Mouse (Mus musculus) lung, embryonic 15.5 days (tissue): ENCODE data around the gene Dna2. TPM values are rescaled to one million over a fixed set of nuclear protein-coding genes. Genes with fewer than 3 reads are reported as not detected.
"Not testable (repeated sequence)": the region's sequence is repeated elsewhere in the genome, so short reads cannot be mapped to it uniquely, and the experiment has no call there.

Experiments used
- ATAC-seq: fragments of 200-750 bp; cut with Nextera tagmentation; 2 replicates; pipeline ENCODE4 v1.8.0; 2017; ENCODE audit warnings: moderate number of reproducible peaks, borderline replicate concordance; ENCODE audit not compliant: low FRiP score, low TSS enrichment; ENCODE audit errors: extremely low read depth
- H3K27ac ChIP-seq: fragments of 300-500 bp; sonication (generic); 2 replicates; pipeline ENCODE4 v1.5.1; 2015; ENCODE audit warnings: moderate library complexity, mild to moderate bottlenecking, inconsistent platforms
- H3K27me3 ChIP-seq: fragments of 300-500 bp; sonication (generic); 2 replicates; pipeline ENCODE4 v1.6.1; 2015; ENCODE audit warnings: inconsistent platforms
- H3K36me3 ChIP-seq: fragments of 300-500 bp; sonication (generic); 2 replicates; pipeline ENCODE4 v1.6.1; 2015; ENCODE audit warnings: inconsistent platforms
- H3K4me1 ChIP-seq: fragments of 300-500 bp; sonication (generic); 2 replicates; pipeline ENCODE4 v1.6.1; 2015; ENCODE audit warnings: inconsistent platforms
- H3K4me2 ChIP-seq: fragments of 300-500 bp; sonication (generic); 2 replicates; pipeline ENCODE4 v1.6.1; 2015; ENCODE audit warnings: inconsistent platforms, mild to moderate bottlenecking, moderate library complexity
- H3K4me3 ChIP-seq: fragments of 300-500 bp; sonication (generic); 2 replicates; pipeline ENCODE4 v1.5.1; 2015; ENCODE audit warnings: mild to moderate bottlenecking, inconsistent platforms
- H3K9ac ChIP-seq: fragments of 300-500 bp; sonication (generic); 2 replicates; pipeline ENCODE4 v1.6.1; 2015; ENCODE audit warnings: inconsistent platforms
- H3K9me3 ChIP-seq: fragments of 300-500 bp; sonication (generic); 2 replicates; pipeline ENCODE4 v1.6.1; 2016; ENCODE audit warnings: inconsistent platforms
- WGBS: fragments of 180-500 bp; shearing (Covaris S2); methylation state at CpG from one replicate; pipeline ENCODE4 v1.1.7; 2015; 5-methylcytosine and 5-hydroxymethylcytosine counted together
- polyA plus RNA-seq: library from polyadenylated mRNA; unstranded; fragments of >200 nt; fragmentation: Nextera tagmentation; extraction: Ambion mirVana; gene quantifications from 2 replicates; pipeline ENCODE4 v1.2.1, GENCODE M21; 2015

Gene Dna2
- polyA plus RNA-seq, result 17.4 and 17.9 TPM in 2 replicates

DNA sequence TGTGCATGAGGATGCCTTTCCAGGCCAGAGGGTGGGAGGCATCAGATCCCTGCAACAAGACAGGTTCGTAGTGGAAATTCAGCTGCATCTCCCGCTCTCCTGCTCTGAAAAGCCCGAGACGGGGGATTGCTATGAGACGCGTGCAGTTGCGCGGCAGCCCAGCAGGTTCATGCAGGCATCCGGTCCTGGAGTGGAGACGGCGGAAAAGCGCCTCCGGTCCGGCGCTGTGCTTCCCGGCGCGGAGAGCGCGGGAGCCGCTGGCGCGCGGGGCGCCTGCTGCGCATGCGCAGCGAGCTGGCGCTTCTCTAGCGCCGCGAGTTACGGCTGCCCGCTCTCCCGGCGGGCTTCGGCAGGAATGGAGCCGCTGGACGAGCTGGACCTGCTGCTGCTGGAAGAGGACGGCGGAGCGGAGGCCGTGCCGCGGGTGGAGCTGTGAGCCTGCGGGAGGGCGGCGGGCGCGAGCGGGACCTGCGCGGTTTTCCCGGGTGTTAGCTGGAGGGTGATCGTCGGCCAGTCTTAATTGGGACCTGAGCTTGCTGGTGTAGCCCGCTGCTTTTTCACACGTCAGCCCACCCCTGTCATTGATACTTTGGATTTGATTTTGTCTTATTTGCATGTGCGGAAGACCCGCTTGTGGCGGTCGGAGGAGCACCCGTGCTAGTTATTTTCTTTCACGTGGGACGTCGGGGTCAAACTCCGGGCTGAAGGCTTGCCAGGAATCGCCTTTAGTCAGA, at the start of gene Dna2:
Dna2 (plus strand) TSS at position 289 of the 734 bp plus-strand sequence.
- Histone ChIP-seq H3K4me2 (peak within 1 kb of the TSS; percentile 80), H3K4me3 (peak within 1 kb of the TSS; percentile 64), H3K9ac (peak within 1 kb of the TSS; percentile 73), H3K4me1 (peaks cover 5% of the 10 kb centered on the region), H3K27me3 (no peaks in the 10 kb centered on the region), H3K27ac (peak within 1 kb of the TSS; percentile 88), H3K9me3 (no peaks in the 10 kb centered on the region), H3K36me3 (peaks cover 33% of the 10 kb centered on the region)
- ATAC-seq, result peak; percentile 90
- under 1% methylated on average over 65 of the region's 68 CpGs for WGBS

DNA sequence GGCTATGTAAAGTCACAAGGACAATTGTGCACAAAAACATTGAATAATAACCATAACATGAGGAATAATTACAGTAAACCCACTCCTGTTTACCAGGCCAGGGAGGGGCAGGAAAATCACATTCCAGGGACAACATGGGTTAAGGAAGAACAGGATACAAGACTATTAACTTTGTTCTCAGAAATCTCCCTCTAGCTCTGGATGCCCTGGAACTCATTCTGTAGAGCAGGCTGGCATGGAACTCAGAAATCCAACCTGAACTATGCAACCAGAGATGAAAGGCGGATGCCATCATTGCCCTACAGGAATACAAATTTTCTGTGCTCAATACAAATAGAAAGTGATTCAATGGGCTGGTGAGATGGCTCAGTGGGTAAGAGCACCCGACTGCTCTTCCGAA, 49.4 kb upstream of the Dna2 start:
- no peak overlapping the region for H3K27ac ChIP-seq
- WGBS, result 89% methylated on average over 3 of the region's 3 CpGs
- ATAC-seq, result no peak
- no peaks in the 10 kb centered on the region for H3K4me1 ChIP-seq
- H3K4me2 ChIP-seq, result no peak overlapping the region
- no peak overlapping the region for H3K4me3 ChIP-seq
- no peaks in the 10 kb centered on the region for H3K9me3 ChIP-seq
- H3K27me3 ChIP-seq, result no peaks in the 10 kb centered on the region
- no peaks in the 10 kb centered on the region for H3K36me3 ChIP-seq
- H3K9ac ChIP-seq, result no peak overlapping the region

DNA sequence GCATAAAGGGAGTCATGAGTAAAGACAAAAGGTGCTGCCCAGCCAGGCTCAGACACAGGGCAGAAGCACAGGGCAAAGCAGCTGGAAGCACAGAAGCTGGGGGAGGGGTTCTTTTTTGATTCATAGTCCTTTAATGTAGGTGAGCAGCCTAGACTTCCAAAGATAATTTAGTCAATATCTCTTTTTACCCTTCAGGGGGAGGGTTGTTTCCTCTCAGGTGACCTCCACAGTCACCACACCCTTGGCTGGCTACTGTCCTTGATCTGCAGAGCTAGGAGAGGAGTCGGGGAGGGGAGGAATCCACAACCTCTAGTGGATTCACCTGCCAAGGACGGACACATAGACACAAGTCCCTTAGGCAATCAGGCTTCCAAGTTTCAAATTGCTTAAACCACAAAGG, 48.8 kb upstream of the Dna2 start:
- no peak overlapping the region for H3K4me2 ChIP-seq
- H3K27me3 ChIP-seq, result no peaks in the 10 kb centered on the region
- H3K4me3 ChIP-seq, result no peak overlapping the region
- no peak overlapping the region for H3K27ac ChIP-seq
- no peak overlapping the region for H3K9ac ChIP-seq
- no peaks in the 10 kb centered on the region for H3K9me3 ChIP-seq
- 85% methylated on average over 2 of the region's 2 CpGs for WGBS
- no peak for ATAC-seq
- H3K4me1 ChIP-seq, result no peaks in the 10 kb centered on the region
- no peaks in the 10 kb centered on the region for H3K36me3 ChIP-seq

DNA sequence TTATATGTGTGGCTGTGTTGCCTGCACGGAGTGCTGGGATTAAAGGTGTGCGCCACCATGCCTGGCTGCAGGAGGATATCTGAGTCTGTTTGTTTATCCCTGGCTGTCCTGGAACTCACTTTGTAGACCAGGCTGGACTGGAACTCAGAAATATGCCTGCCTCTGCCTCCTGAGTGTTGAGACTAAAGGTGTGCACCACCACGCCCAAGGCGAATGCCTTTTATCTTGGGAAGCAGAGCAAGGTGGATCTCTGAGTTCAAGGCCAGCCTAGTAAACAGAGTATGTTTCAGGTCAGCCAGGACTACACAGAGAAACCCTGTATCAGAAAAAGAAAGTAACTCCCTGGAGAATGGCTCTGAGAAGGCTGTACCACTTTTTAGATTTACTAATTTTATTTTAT, 46.7 kb upstream of the Dna2 start:
- no peak for ATAC-seq
- Histone ChIP-seq H3K27me3 (no peaks in the 10 kb centered on the region), H3K36me3 (no peaks in the 10 kb centered on the region), H3K9me3 (no peaks in the 10 kb centered on the region), H3K4me2 (no peak overlapping the region), H3K4me3 (no peak overlapping the region), H3K4me1 (no peaks in the 10 kb centered on the region), H3K27ac (no peak overlapping the region), H3K9ac (no peak overlapping the region)
- WGBS, result 94% methylated on average over 4 of the region's 4 CpGs

DNA sequence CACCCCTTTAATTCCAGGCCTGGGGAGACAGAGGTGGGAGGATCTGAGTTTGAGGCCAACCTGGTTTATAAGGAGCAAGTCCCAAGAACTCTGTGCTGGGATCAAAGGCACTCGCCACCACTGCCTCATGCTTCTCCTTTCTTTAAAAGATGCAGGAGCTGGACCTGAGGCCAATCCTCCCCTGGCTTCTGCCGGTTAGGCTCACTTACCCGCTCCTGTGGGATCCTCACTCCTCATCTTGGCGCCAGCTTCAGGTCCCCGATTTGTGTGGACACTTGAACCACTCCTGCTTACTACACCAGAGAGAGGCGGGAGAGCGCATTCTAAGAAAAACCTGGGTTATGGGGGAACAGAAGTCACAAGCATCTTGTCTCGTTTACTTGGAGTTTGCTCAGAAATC, 45.0 kb upstream of the Dna2 start:
- H3K4me3 ChIP-seq, result no peak overlapping the region
- H3K27me3 ChIP-seq, result no peaks in the 10 kb centered on the region
- no peak overlapping the region for H3K9ac ChIP-seq
- no peak for ATAC-seq
- H3K36me3 ChIP-seq, result no peaks in the 10 kb centered on the region
- H3K4me2 ChIP-seq, result no peak overlapping the region
- WGBS, result 32% methylated on average over 8 of the region's 8 CpGs
- no peaks in the 10 kb centered on the region for H3K9me3 ChIP-seq
- H3K4me1 ChIP-seq, result no peaks in the 10 kb centered on the region
- H3K27ac ChIP-seq, result no peak overlapping the region

DNA sequence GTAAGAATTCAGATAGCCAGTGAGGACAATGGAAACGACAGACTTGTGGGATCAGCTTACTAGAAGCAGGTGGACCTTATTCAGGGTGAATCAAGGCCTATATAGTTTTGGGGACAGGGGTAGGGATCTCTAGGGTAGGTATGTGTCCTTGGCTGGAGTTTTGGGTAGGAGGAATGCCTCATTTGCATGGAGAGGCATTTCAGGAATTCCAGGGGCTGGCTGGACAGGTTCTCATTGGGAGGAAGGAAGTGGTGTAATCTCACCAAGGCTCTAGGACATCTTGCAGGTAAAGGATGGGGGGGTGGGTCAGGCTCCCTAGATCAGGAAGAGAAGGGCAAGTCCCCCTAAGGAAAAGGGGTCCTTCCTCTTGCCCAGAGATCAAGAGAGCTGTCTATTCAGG, 44.0 kb upstream of the Dna2 start:
- no peak overlapping the region for H3K27ac ChIP-seq
- no peak for ATAC-seq
- no peaks in the 10 kb centered on the region for H3K4me1 ChIP-seq
- H3K4me3 ChIP-seq, result no peak overlapping the region
- H3K36me3 ChIP-seq, result no peaks in the 10 kb centered on the region
- 38% methylated on average over 1 of the region's 1 CpGs for WGBS
- no peak overlapping the region for H3K4me2 ChIP-seq
- H3K9me3 ChIP-seq, result no peaks in the 10 kb centered on the region
- H3K27me3 ChIP-seq, result no peaks in the 10 kb centered on the region
- H3K9ac ChIP-seq, result no peak overlapping the region

DNA sequence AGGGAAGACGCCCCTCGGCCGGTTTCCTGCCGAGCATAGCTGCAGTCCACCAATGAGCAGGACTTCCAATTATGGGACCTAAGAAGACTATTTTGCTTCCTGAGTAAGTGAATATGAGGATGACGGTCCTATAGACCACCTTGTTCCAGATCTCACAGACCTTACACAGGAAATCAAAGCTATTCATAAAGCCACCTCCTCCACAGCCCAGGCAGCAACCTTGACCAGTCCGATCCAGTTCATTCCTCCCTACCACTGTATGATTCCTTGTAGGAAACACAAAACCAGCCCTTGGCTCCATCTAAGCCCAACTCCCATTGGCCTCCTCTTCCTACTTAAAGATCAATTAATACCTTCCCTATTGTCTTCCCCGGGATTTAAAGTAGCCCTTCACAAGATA, 40.5 kb upstream of the Dna2 start:
- no peaks in the 10 kb centered on the region for H3K27me3 ChIP-seq
- WGBS, result 90% methylated on average over 7 of the region's 7 CpGs
- ATAC-seq, result no peak

DNA sequence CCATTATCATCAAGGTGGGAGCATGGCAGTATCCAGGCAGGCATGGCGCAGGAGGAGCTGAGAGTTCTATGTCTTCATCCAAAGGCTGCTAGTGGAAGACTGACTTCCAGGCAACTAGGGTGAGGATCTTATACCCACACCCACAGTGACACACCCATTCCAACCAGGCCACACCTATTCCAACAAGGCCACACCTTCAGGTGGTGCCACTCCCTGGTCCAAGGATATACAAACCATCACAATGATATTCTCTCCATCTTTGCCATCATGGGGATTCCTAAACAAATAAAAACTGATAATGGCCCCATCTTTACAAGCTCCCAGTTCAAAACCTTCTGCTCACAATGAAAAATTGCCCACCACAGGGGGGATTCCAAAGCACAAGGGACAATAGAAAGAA, 37.9 kb upstream of the Dna2 start, which contains the start of gene Tet1:
Tet1 (minus strand) TSS at position 101 of the 400 bp plus-strand sequence.
- H3K27me3 ChIP-seq, H3K27ac ChIP-seq, H3K4me2 ChIP-seq, H3K9me3 ChIP-seq, H3K36me3 ChIP-seq, H3K9ac ChIP-seq, H3K4me1 ChIP-seq, ATAC-seq, H3K4me3 ChIP-seq: not testable (repeated sequence)
- WGBS, result no CpG with 5 or more reads among the region's 1 CpGs

More for the DNA sequence above, 40.5 kb upstream of the Dna2 start:
- no peaks in the 10 kb centered on the region for H3K4me1 ChIP-seq
- H3K9me3 ChIP-seq, result no peaks in the 10 kb centered on the region
- H3K36me3 ChIP-seq, result no peaks in the 10 kb centered on the region
- no peak overlapping the region for H3K4me3 ChIP-seq
- H3K9ac ChIP-seq, result no peak overlapping the region
- H3K4me2 ChIP-seq, result no peak overlapping the region
- H3K27ac ChIP-seq, result no peak overlapping the region

DNA sequence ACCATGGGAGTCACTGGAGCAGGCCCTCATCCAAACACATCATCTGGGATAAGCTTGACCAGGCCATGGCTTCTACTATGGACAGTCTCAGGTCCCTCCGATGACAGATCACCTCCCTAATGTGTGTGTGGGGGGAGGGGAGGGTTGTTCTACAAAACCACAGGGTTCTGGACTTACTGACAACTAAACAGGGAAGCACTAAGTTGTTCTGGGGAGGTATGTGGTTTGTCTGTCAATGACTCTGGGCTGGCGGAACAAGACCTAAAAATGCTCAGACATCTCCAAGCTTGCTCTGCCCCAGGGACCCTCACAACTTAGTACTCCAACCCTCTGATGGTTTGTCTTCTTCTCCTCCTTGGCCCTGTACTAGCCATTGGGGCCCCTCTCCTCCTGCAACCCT, 35.7 kb upstream of the Dna2 start:
- H3K9me3 ChIP-seq, result no peaks in the 10 kb centered on the region
- H3K4me2 ChIP-seq, result no peak overlapping the region
- WGBS, result 83% methylated on average over 2 of the region's 2 CpGs
- no peak overlapping the region for H3K27ac ChIP-seq
- no peaks in the 10 kb centered on the region for H3K4me1 ChIP-seq
- ATAC-seq, result no peak
- H3K9ac ChIP-seq, result no peak overlapping the region
- H3K27me3 ChIP-seq, result no peaks in the 10 kb centered on the region
- H3K4me3 ChIP-seq, result no peak overlapping the region
- H3K36me3 ChIP-seq, result no peaks in the 10 kb centered on the region

DNA sequence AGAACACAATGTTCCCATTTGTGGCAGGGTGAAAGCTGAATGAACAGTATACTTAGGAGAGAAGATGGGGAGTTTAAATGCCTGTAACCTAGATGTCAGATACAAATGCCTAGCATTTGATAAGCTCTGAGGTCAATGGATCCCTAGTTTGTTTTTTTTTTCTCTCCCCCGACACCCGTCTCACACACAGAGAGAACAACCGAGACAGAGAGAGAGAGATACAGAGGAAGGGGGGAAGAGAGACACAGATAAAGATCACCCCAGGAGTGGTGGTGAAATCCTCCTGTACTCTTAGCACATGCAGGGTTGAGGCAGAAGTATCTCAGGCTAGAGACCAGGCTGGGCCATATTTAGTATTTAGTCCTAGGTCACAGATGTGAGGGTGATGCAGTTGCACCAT, 27.8 kb upstream of the Dna2 start:
- Histone ChIP-seq H3K9ac (no peak overlapping the region), H3K4me1 (peaks cover 10% of the 10 kb centered on the region), H3K27me3 (no peaks in the 10 kb centered on the region), H3K4me3 (no peak overlapping the region), H3K27ac (no peak overlapping the region), H3K4me2 (no peak overlapping the region), H3K36me3 (no peaks in the 10 kb centered on the region), H3K9me3 (no peaks in the 10 kb centered on the region)
- ATAC-seq, result no peak
- 68% methylated on average over 3 of the region's 3 CpGs for WGBS

DNA sequence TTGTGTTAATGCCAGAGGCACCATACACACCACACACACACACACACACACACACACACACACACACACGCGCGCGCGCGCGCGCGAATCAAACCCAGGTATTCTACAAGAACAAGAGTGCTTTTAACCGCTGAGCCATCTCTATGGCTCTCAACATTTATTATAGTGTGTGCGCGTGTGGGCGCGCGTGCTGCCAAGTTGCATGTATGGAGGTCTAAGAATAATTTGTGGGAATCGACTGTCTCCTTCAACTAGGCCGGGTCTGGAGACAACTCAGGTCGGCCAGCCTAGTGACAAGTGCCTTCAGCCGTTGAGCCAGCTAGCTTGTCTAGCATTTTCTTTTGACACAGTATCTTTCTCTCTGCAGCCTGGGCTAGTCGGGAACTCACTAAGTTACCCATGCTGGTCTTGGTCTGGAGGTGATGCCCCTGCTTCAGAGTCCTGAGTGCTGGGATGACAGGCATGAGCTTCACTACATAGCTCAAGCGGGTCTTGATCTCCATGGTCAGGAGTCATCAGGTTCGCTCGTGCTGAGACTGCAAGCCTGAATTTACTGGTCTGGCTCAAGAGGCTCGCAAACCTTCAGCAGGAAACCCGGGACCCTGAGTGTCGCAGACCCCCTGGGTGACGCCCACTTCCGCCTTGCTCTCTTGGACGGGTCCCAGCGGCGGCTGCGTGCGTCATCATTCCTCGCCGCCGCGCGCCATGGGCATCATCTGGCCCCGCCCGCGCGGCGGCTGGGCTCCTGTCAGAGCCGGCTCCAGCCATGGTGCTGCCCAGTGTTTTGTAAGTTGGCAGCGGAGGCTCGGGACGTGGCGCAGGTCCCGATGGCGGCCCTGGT, 26.7 kb upstream of the Dna2 start, which contains the start of gene Slc25a16:
Slc25a16 (plus strand) TSS at position 709 of the 841 bp plus-strand sequence.
- Histone ChIP-seq H3K27ac (peak within 1 kb of the TSS; percentile 84), H3K4me1 (peaks cover 14% of the 10 kb centered on the region), H3K9me3 (no peaks in the 10 kb centered on the region), H3K9ac (peak within 1 kb of the TSS; percentile 89), H3K4me3 (peak within 1 kb of the TSS; percentile 94), H3K4me2 (peak within 1 kb of the TSS; percentile 84), H3K27me3 (no peaks in the 10 kb centered on the region), H3K36me3 (no peaks in the 10 kb centered on the region)
- 4% methylated on average over 49 of the region's 50 CpGs for WGBS
- ATAC-seq, result peak; percentile 96

DNA sequence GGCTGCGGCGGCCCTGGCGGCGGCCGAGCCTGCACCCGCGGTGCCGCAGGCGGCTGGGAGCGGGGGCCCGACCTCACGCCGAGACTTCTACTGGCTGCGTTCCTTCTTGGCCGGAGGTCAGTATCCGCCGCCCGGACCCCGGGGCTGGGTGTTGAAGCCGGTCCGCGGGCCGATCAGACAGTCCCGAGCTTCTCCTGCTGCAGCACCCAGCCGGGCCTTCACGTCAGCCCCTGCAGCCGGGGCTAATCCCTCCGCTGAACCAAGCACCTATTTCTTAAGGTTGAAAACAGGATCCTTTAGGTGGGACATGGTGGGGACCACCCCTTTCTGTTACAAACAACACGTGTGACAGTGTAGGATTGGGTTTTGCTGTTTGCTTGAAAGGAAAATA, 26.1 kb upstream of the Dna2 start:
- no peaks in the 10 kb centered on the region for H3K9me3 ChIP-seq
- H3K27ac ChIP-seq, result peak overlapping the region; percentile 84
- H3K4me2 ChIP-seq, result peak overlapping the region; percentile 84
- H3K9ac ChIP-seq, result peak overlapping the region; percentile 89
- H3K4me1 ChIP-seq, result peaks cover 14% of the 10 kb centered on the region
- ATAC-seq, result peak; percentile 57; the same call in 1 of the 2 replicates
- H3K27me3 ChIP-seq, result no peaks in the 10 kb centered on the region
- peak overlapping the region; percentile 94 for H3K4me3 ChIP-seq
- no peaks in the 10 kb centered on the region for H3K36me3 ChIP-seq
- under 1% methylated on average over 27 of the region's 29 CpGs for WGBS
